Mouse (Mus musculus): ENCODE data around the gene Erbb4.

- no peak for TF ChIP-seq MYOG (IDR thresholded peaks at IDR 0.05; ENCODE audit: control insufficient read depth in 1 of 3, insufficient read depth in 1 of 3, insufficient read length in 2 of 3, low read depth in 2 of 3)
- no peak for TF ChIP-seq MAX (IDR thresholded peaks at IDR 0.05; ENCODE audit: low read depth)
- no peak for TF ChIP-seq POLR2A (IDR thresholded peaks at IDR 0.05; ENCODE audit: insufficient read length, low read depth)
Observed at GRCm38 (mm10) chr1:68748976-68749375, 358.9 kb downstream of the Erbb4 start.
